In the genomic region with DNA sequence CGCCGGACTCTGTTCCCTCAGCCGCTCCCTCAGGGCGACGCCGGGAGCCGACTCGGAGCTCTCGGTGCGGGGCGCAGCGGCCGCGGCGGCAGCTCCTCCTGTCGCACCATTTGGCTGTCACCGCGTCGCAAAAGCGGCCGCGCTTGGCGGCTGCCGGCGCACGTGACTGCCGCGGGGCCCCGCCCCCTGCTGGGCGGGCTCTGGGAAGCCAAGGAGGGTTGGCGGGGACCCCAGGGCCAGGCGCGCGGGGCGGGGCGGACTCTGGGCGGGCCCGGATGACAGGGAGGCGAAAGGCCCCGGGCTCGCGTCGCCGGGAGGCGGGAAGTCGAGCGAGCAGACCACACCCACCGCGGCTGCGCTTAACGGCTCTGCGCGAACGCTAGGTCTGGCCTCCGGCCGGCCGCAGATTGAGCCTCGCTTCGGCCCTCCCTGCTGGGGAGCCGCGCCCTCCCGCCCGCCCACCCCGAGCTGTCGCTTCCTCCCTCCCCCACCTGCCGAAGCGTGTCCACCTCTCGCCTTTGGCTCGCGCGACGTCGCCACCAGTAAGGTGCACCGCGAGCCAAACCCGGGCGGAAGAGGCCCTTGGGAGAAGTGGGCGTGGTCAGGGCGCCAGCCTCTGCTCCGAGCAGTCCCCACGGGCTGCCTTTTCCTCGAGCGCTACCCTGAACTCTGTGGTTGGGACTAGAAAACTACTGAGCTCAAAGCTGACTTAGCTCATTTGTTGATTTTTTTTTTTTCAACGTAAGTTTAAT, we compare ENCODE assay signal across 8 mouse cellular contexts. TPM values are rescaled to one million over a fixed set of nuclear protein-coding genes. Genes with fewer than 3 reads are reported as not detected.
DNase-seq lines count a peak whose midpoint lies in the region; ATAC-seq lines count a peak whose summit lies in the region.

A gene (minus strand): TSS at position 133 of the 752 bp plus-strand sequence.

- no peaks in the 10 kb centered on the region for H3K27me3 ChIP-seq in heart, embryonic 13.5 days (replicated peaks)
- H3K27me3 ChIP-seq in liver, embryonic 12.5 days (replicated peaks) = no peaks in the 10 kb centered on the region
- H3K27me3 ChIP-seq in stomach, embryonic 15.5 days (replicated peaks) = no peaks in the 10 kb centered on the region

- peak; percentile 100 for DNase-seq in CD4-positive, CD25-positive, alpha-beta regulatory T cell, adult 2 months (ENCODE audit: low read depth, low spot score)
- peak; percentile 36 for DNase-seq in fat pad, adult 2 months (ENCODE audit: extremely low read depth, low read depth, low spot score)
- peak; percentile 100 for DNase-seq in kidney, postnatal 10 days
- peak; percentile 98 to 99 for DNase-seq in natural killer cell, adult 2 months (ENCODE audit: low spot score in 2 of 2)

- H3K4me1 ChIP-seq in brown adipose tissue, adult 24 weeks (ENCODE audit: control insufficient read depth, insufficient read depth, insufficient read length, low read length) = no peaks in the 10 kb centered on the region
- peaks cover 12% of the 10 kb centered on the region for H3K4me1 ChIP-seq in heart, embryonic 13.5 days
- H3K4me1 ChIP-seq in liver, embryonic 12.5 days = peaks cover 38% of the 10 kb centered on the region
- no peaks in the 10 kb centered on the region for H3K4me1 ChIP-seq in stomach, embryonic 15.5 days

- H3K9me3 ChIP-seq in heart, embryonic 13.5 days = no peaks in the 10 kb centered on the region
- H3K9me3 ChIP-seq in liver, embryonic 12.5 days (replicated peaks) = no peaks in the 10 kb centered on the region
- H3K9me3 ChIP-seq in stomach, embryonic 15.5 days = no peaks in the 10 kb centered on the region

- ATAC-seq in heart, embryonic 13.5 days (ENCODE audit: extremely low read depth, insufficient number of reproducible peaks, low FRiP score, low TSS enrichment) = peak; percentile 97
- peak; percentile 95 for ATAC-seq in liver, embryonic 12.5 days
- ATAC-seq in stomach, embryonic 15.5 days (ENCODE audit: insufficient read depth, low FRiP score, low read depth) = peak; percentile 99

- peak within 1 kb of the TSS; percentile 84 for H3K4me2 ChIP-seq in heart, embryonic 13.5 days
- H3K4me2 ChIP-seq in liver, embryonic 12.5 days = peak within 1 kb of the TSS; percentile 76
- peak within 1 kb of the TSS; percentile 57 for H3K4me2 ChIP-seq in stomach, embryonic 15.5 days

- H3K36me3 ChIP-seq in heart, embryonic 13.5 days = 0 out of 2 replicates have a peak, but pooled peaks cover 3% of the 10 kb centered on the region
- no peaks in the 10 kb centered on the region for H3K36me3 ChIP-seq in liver, embryonic 12.5 days
- H3K36me3 ChIP-seq in stomach, embryonic 15.5 days = no peaks in the 10 kb centered on the region

- H3K27ac ChIP-seq in brown adipose tissue, adult 24 weeks (replicated peaks; ENCODE audit: low read depth, low read length) = peak within 1 kb of the TSS; percentile 83
- peak within 1 kb of the TSS; percentile 98 for H3K27ac ChIP-seq in heart, embryonic 13.5 days (replicated peaks)
- peak within 1 kb of the TSS; percentile 100 for H3K27ac ChIP-seq in liver, embryonic 12.5 days
- H3K27ac ChIP-seq in stomach, embryonic 15.5 days = peak within 1 kb of the TSS; percentile 96

- H3K4me3 ChIP-seq in brown adipose tissue, adult 24 weeks (ENCODE audit: insufficient read depth, low read depth, low read length) = peak within 1 kb of the TSS; percentile 98
- H3K4me3 ChIP-seq in heart, embryonic 13.5 days = peak within 1 kb of the TSS; percentile 100
- peak within 1 kb of the TSS; percentile 100 for H3K4me3 ChIP-seq in liver, embryonic 12.5 days
- peak within 1 kb of the TSS; percentile 100 for H3K4me3 ChIP-seq in stomach, embryonic 15.5 days (replicated peaks)

- peak within 1 kb of the TSS; percentile 99 for H3K9ac ChIP-seq in heart, embryonic 13.5 days
- H3K9ac ChIP-seq in liver, embryonic 12.5 days = peak within 1 kb of the TSS; percentile 100
- H3K9ac ChIP-seq in stomach, embryonic 15.5 days = peak within 1 kb of the TSS; percentile 92

- WGBS in heart, embryonic 13.5 days = under 1% methylated on average over 74 of the region's 84 CpGs
- under 1% methylated on average over 84 of the region's 84 CpGs for WGBS in liver, embryonic 12.5 days (ENCODE audit: insufficient replicate concordance)
- WGBS in stomach, embryonic 15.5 days = under 1% methylated on average over 77 of the region's 84 CpGs

RNA-seq across cellular contexts. Expression of the gene that starts here (rescaled TPM):
- 17.5 and 19.8 TPM in 2 replicates for polyA plus RNA-seq in brown adipose tissue, adult 24 weeks (2012; ENCODE audit: insufficient read depth, insufficient read length, missing spikeins)
- 33.0 and 36.6 TPM in 2 replicates for polyA plus RNA-seq in heart, embryonic 13.5 days (2015; fragmentation: Nextera tagmentation; extraction: Ambion mirVana)
- polyA plus RNA-seq in liver, embryonic 12.5 days (2016; fragmentation: Nextera tagmentation; extraction: Ambion mirVana) = 50.5 and 51.0 TPM in 2 replicates
- 47.5 and 53.3 TPM in 2 replicates for polyA plus RNA-seq in stomach, embryonic 15.5 days (2015; fragmentation: Nextera tagmentation; extraction: Ambion mirVana)

Comparison
In these comparisons a context has a peak if more than half of its experiments do, and no peak if none do; other contexts are left out.
1. Peak in every context shown above with its lines: DNase-seq, ATAC-seq, H3K4me3 ChIP-seq and H3K27ac ChIP-seq.
2. DNase-seq: peak in every context shown above with its lines; median percentile 100 in CD4-positive, CD25-positive, alpha-beta regulatory T cell, adult 2 months; 100 in kidney, postnatal 10 days; 98 in natural killer cell, adult 2 months; 36 in fat pad, adult 2 months.